Mouse (Mus musculus) liver, embryonic 13.5 days (tissue): ENCODE results near the gene Sh3kbp1. TPM values are rescaled to one million over a fixed set of nuclear protein-coding genes. Genes with fewer than 3 reads are reported as not detected.

Experiments
- ATAC-seq: fragments of 200-750 bp; cut with Nextera tagmentation; 2 replicates; pipeline ENCODE4 v1.8.0; 2017; ENCODE audit warnings: low read depth, mild to moderate bottlenecking, moderate number of reproducible peaks, moderate library complexity
- DNase-seq: peaks from one replicate; pipeline ENCODE4 v3.0.0; 2022
- H3K27ac ChIP-seq: fragments of 300-500 bp; sonication (generic); 2 replicates; pipeline ENCODE4 v1.5.1; 2015; ENCODE audit warnings: moderate library complexity, mild to moderate bottlenecking, inconsistent platforms
- H3K27me3 ChIP-seq: fragments of 300-500 bp; sonication (generic); 2 replicates; pipeline ENCODE4 v1.6.1; 2015; ENCODE audit warnings: mild to moderate bottlenecking, inconsistent platforms
- H3K36me3 ChIP-seq: fragments of 300-500 bp; sonication (generic); 2 replicates; pipeline ENCODE4 v1.6.1; 2015; ENCODE audit warnings: mild to moderate bottlenecking, inconsistent platforms
- H3K4me1 ChIP-seq: fragments of 300-500 bp; sonication (generic); replicated peaks from 2 replicates; pipeline ENCODE4 v1.6.1; 2015; ENCODE audit warnings: inconsistent platforms
- H3K4me2 ChIP-seq: fragments of 300-500 bp; sonication (generic); 2 replicates; pipeline ENCODE4 v1.6.1; 2015; ENCODE audit warnings: inconsistent platforms, mild to moderate bottlenecking, moderate library complexity
- H3K4me3 ChIP-seq: fragments of 300-500 bp; sonication (generic); replicated peaks from 2 replicates; pipeline ENCODE4 v1.5.1; 2015; ENCODE audit warnings: mild to moderate bottlenecking, inconsistent platforms
- H3K9ac ChIP-seq: fragments of 300-500 bp; sonication (generic); 2 replicates; pipeline ENCODE4 v1.6.1; 2015; ENCODE audit warnings: mild to moderate bottlenecking, inconsistent platforms
- H3K9me3 ChIP-seq: fragments of 300-500 bp; sonication (generic); replicated peaks from 2 replicates; pipeline ENCODE4 v1.6.1; 2016; ENCODE audit warnings: inconsistent platforms
- WGBS: fragments of 180-500 bp; shearing (Covaris S2); methylation state at CpG from one replicate; pipeline ENCODE4 v1.1.7; 2015; ENCODE audit not compliant: insufficient replicate concordance; 5-methylcytosine and 5-hydroxymethylcytosine counted together
- polyA plus RNA-seq: library from polyadenylated mRNA; unstranded; fragments of >200 nt; fragmentation: Nextera tagmentation; extraction: Ambion mirVana; gene quantifications from 2 replicates; pipeline ENCODE4 v1.2.1, GENCODE M21; 2015

Sh3kbp1 gene
- polyA plus RNA-seq, 1 experiment from 2014 or later: 10.7 TPM

DNA sequence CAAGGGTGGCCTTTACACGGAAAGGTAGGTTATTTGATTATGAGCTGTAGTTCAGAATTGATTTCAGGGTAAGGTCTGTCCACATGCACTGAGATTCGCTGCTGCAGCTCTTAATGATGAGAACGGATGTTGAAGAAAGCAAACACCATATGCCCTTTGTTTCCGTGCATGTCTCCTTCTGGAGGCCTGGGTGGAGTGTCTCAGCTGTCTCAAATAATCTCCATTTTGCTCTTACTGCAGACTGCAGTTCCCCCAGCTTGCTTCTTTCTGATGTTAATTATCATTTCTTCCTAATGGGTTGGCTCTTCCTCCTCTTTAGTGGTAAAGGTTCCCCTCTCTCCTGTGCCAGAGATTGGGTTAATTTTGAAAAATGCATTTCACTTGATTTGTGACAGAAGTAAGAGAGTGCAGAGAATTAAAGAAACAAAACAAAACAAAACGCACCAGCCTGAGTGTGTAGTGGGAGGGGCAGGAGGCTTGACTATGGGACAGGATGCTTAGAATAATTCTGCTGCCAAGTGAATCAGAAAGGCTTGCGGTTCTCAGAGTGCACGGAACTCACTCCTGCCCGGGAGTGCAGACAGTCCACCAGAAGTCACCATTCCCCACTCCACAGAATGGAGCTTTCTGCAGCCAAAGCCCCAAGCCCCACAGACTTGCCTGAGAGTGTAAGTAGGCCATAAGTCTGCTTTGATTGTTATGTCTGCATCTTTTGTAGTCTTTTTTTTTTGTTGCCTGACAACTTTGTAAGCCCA, 81.2 kb downstream of the Sh3kbp1 start:
- H3K9ac ChIP-seq: no peak overlapping the region
- no peak overlapping the region for H3K27ac ChIP-seq
- H3K36me3 ChIP-seq: no peaks in the 10 kb centered on the region
- H3K9me3 ChIP-seq: no peaks in the 10 kb centered on the region
- no peaks in the 10 kb centered on the region for H3K27me3 ChIP-seq
- 33% methylated on average over 8 of the region's 8 CpGs for WGBS
- no peak overlapping the region for H3K4me3 ChIP-seq
- peaks cover 20% of the 10 kb centered on the region for H3K4me1 ChIP-seq
- no peak overlapping the region for H3K4me2 ChIP-seq
- DNase-seq (no peak), ATAC-seq (no peak)

DNA sequence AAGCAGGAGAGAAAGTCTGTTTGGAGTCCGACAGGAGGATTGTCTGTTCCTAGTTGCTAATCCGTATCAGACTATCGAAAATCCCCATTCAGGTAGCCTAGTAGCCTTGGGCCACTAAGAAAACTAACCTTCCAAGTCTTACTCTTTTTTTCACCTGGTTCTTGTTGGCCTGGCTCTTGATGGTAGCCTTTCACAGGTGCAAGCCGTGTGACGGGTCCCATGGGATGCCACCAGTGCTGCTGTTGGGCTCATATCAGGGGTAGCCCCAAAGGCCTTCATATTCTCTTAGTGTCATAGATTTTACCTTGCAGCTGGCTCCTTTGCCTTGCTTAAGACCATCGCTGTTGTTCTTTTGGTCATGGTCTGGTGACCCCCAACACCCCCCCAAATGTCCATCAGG, 82.2 kb downstream of the Sh3kbp1 start:
- Histone ChIP-seq H3K27ac (no peak overlapping the region), H3K4me3 (no peak overlapping the region), H3K9me3 (no peaks in the 10 kb centered on the region), H3K9ac (no peak overlapping the region), H3K27me3 (no peaks in the 10 kb centered on the region), H3K36me3 (no peaks in the 10 kb centered on the region), H3K4me2 (no peak overlapping the region), H3K4me1 (peaks cover 22% of the 10 kb centered on the region)
- DNase-seq: no peak
- WGBS: 71% methylated on average over 6 of the region's 6 CpGs
- no peak for ATAC-seq

DNA sequence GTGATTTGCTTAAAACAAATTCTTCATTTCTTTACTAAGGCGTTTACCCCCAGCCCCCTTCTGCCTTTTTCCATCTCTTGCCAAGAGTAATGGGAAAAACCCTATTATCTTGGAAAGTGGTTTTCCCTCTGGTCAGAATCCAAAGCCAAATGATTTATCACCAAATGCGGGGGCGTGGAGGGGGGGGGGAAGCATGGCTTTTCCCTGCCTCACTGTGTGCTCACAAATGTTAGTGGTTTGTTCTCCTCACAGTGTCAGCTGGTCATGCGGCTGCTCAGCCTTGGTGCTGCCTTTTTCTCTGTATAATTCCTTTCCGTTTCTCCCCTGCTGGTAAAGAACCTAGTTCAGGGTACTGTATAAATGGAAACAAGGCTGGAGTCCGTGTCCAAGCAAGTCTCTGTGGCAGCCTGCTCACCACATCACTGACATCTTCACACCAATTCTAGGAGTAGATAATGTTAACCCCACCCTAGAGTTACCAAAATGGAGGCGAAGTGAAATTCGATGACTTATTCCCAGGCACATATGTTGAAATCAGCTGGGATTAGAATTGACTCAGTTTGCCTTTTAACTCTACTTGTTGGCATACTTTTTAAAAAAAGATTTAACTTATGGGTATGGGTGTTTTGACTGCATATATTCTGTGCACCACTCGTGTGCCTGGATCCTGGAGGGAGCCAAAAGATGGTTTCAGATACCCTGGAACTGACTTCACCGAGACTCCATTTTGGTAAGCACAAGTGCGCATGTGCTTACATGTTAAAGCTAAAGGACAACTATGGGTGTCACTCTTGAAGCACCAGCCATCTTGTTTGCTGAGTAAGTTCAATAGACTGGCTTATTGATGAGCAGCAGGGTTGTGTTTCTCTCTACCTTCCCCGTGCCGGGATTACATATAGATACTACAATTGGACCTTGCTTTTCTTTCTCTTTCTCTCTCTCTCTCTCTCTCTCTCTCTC, 84.3 kb downstream of the Sh3kbp1 start:
- 64% methylated on average over 13 of the region's 13 CpGs for WGBS
- Histone ChIP-seq H3K9me3 (no peaks in the 10 kb centered on the region), H3K9ac (no peak overlapping the region), H3K27me3 (no peaks in the 10 kb centered on the region), H3K27ac (no peak overlapping the region), H3K4me2 (no peak overlapping the region), H3K4me3 (no peak overlapping the region), H3K4me1 (peaks cover 22% of the 10 kb centered on the region), H3K36me3 (no peaks in the 10 kb centered on the region)
- no peak for DNase-seq
- ATAC-seq: no peak

DNA sequence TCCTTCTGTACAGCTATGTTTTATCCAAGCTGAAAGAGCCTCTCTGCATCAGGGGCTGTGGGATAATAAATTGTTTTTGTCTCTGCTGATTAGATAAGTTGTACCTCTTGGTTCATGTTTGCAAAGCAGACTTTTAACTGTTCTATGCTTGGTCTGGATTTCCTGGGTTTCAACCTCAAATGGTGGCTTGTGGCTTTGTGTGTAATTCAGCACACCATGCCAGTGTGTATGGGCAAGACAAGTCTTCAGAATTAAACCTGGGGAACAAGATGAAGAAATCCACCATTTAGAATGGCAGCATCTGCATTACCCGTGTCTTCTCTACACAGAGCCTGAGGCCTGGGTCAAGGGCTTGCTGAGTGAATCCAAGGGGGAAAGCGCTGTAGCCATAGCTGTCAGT, 86.1 kb downstream of the Sh3kbp1 start:
- Histone ChIP-seq H3K4me1 (peaks cover 22% of the 10 kb centered on the region), H3K4me3 (no peak overlapping the region), H3K27me3 (no peaks in the 10 kb centered on the region), H3K9ac (no peak overlapping the region), H3K4me2 (no peak overlapping the region), H3K9me3 (no peaks in the 10 kb centered on the region), H3K36me3 (no peaks in the 10 kb centered on the region), H3K27ac (no peak overlapping the region)
- DNase-seq (no peak), ATAC-seq (no peak)
- 51% methylated on average over 2 of the region's 2 CpGs for WGBS

DNA sequence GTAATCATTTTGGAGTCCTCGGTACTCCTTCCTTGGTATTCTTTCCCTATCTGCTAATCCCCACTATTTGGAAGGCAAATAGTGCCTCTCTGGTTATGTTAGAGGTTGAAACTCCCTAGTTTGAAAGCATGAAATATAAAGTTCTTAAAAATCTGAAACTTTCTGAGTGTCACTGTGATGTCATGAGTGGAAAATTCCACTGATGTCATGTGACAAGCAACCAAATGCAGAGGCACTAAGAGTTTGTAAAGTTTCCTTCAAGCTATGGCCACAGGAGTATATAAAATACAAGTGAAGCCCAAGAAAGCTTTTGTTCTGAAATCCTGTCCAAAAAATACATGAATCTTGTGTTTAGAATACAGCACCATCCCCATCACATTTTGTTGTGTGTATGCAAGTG, 94.3 kb downstream of the Sh3kbp1 start:
- Histone ChIP-seq H3K27ac (no peak overlapping the region), H3K4me3 (no peak overlapping the region), H3K4me1 (no peaks in the 10 kb centered on the region), H3K9me3 (no peaks in the 10 kb centered on the region), H3K27me3 (peaks cover 6% of the 10 kb centered on the region; the same call in 1 of the 2 replicates), H3K9ac (no peak overlapping the region), H3K36me3 (no peaks in the 10 kb centered on the region), H3K4me2 (no peak overlapping the region)
- ATAC-seq: no peak
- DNase-seq: no peak
- 69% methylated on average over 1 of the region's 1 CpGs for WGBS

DNA sequence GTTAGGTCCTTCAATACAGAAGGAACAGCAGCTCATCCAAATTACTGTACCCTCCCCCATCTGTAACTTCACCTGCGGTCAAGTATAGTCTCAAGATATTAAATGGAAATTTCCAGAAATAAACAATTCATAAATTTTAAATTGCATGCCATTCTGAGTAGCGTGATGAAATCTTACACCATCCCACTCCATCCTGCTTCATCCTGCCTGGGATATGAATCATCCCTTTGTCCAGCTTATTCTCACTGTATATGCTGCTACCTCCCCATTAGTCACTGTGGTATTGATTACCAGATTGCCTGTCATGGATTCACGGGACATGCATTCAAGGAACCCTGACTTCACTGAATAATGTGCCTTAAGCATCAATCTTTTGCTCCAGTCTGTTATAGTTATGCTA, 104.3 kb downstream of the Sh3kbp1 start:
- Histone ChIP-seq H3K9ac (no peak overlapping the region), H3K36me3 (no peaks in the 10 kb centered on the region), H3K4me1 (peaks cover 3% of the 10 kb centered on the region; the same call in 1 of the 2 replicates), H3K4me2 (no peak overlapping the region), H3K27ac (no peak overlapping the region), H3K27me3 (no peaks in the 10 kb centered on the region), H3K4me3 (no peak overlapping the region), H3K9me3 (no peaks in the 10 kb centered on the region)
- ATAC-seq (no peak), DNase-seq (no peak)
- 68% methylated on average over 3 of the region's 3 CpGs for WGBS

DNA sequence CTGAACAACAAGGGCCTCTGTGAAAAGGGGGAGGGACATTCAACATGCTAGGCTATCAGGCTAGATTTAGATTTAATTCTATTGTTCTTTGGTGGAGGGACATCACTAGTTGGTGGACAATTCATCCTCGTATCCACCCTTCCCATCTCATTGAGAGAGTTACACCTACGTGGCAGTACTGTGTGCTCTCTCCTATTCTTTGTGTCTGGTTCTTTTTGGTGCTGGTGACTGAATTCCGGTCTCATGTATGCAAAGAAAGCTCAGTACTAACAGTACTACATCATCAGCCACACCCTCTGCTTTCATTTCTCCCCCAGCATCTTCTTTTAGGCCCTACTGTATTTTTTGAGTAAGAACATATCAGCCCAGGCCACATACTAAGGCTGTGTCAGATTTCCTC, 105.8 kb downstream of the Sh3kbp1 start:
- H3K4me1 ChIP-seq: peaks cover 3% of the 10 kb centered on the region; the same call in 1 of the 2 replicates
- H3K36me3 ChIP-seq: no peaks in the 10 kb centered on the region
- 61% methylated on average over 3 of the region's 3 CpGs for WGBS
- no peaks in the 10 kb centered on the region for H3K27me3 ChIP-seq
- H3K27ac ChIP-seq: no peak overlapping the region
- no peaks in the 10 kb centered on the region for H3K9me3 ChIP-seq
- no peak overlapping the region for H3K4me2 ChIP-seq
- no peak for DNase-seq
- no peak overlapping the region for H3K4me3 ChIP-seq
- ATAC-seq: no peak
- H3K9ac ChIP-seq: no peak overlapping the region

DNA sequence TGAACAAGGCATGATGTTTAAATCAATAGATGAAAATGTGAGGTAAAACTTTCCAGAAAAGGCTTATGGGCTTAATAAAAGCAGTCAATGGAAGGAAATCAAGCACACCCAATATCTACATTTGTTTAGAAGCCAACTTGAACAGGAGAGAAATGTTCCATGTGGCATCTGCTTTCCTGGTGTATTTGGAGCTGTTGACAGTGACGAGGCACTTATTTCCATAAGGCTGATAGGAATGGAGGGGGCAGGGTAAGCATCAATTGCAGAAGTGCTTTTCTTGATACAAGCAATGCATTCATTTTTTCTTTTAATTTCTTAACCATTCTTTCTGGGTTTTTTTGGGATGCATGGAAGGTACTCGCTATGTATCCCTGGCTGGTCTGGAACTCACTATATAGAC, 106.9 kb downstream of the Sh3kbp1 start:
- no peaks in the 10 kb centered on the region for H3K27me3 ChIP-seq
- no peak overlapping the region for H3K27ac ChIP-seq
- H3K4me2 ChIP-seq: no peak overlapping the region
- H3K4me1 ChIP-seq: peaks cover 3% of the 10 kb centered on the region; the same call in 1 of the 2 replicates
- no peak overlapping the region for H3K4me3 ChIP-seq
- H3K36me3 ChIP-seq: no peaks in the 10 kb centered on the region
- H3K9me3 ChIP-seq: no peaks in the 10 kb centered on the region
- ATAC-seq (no peak), DNase-seq (no peak)
- H3K9ac ChIP-seq: no peak overlapping the region
- WGBS: 74% methylated on average over 2 of the region's 2 CpGs

DNA sequence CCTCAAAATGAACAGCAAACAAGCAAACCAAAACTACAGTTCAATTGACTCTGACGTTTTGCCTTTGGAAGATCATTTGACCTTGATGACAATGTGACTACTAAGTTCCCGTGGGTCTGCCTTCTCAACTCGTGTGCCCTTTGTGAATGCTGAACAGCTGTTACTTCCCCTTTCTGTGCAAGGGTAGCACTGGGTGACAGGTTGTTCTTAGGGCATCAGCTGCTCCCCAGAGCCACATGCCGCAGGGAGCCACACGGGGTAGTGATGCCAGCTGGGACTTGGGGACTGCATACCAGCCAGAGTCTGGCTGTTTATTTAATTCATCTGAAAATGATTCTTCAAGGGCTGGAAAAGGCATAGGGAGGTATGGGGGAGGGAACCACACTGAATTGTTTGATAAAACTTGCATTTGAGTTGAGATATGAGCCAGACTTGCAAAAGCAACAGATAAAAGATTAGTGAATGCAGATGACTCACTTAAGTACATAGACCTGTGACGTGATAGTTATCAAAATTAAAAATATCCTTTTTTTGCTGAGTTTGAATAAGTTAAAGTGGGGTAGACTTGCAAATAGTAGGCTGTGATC, 108.5 kb downstream of the Sh3kbp1 start:
- no peak for DNase-seq
- WGBS: 33% methylated on average over 6 of the region's 6 CpGs

DNA sequence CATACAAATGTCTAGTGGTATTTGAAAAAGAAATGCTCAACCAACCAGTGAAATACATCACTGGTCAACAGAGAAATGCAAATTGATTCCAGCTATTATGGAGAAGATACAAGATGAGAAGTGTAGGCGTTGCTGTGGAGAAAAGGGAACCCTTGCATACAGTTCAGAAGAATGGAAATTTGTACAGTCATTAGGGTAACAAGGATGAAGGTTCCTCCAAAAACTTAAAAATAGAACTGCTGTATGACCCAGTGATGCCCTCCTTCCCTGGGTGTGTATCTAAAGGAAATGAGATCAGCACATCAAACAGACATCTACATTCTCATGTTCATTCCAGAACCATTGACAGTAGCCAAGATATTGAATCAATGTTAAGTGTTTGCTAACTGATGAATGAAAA, 110.3 kb downstream of the Sh3kbp1 start:
- peaks cover 3% of the 10 kb centered on the region; the same call in 1 of the 2 replicates for H3K4me1 ChIP-seq
- H3K4me2 ChIP-seq: no peak overlapping the region
- no peak for ATAC-seq
- no peaks in the 10 kb centered on the region for H3K27me3 ChIP-seq
- H3K27ac ChIP-seq: no peak overlapping the region
- H3K4me3 ChIP-seq: no peak overlapping the region
- WGBS: 57% methylated on average over 1 of the region's 1 CpGs
- H3K9me3 ChIP-seq: no peaks in the 10 kb centered on the region
- DNase-seq: no peak
- no peaks in the 10 kb centered on the region for H3K36me3 ChIP-seq
- no peak overlapping the region for H3K9ac ChIP-seq

More for the DNA sequence above, 108.5 kb downstream of the Sh3kbp1 start:
- Histone ChIP-seq H3K9me3 (no peaks in the 10 kb centered on the region), H3K27me3 (no peaks in the 10 kb centered on the region), H3K4me1 (peaks cover 3% of the 10 kb centered on the region; the same call in 1 of the 2 replicates), H3K36me3 (no peaks in the 10 kb centered on the region), H3K4me3 (no peak overlapping the region), H3K27ac (no peak overlapping the region), H3K9ac (no peak overlapping the region), H3K4me2 (no peak overlapping the region)
- ATAC-seq: no peak

DNA sequence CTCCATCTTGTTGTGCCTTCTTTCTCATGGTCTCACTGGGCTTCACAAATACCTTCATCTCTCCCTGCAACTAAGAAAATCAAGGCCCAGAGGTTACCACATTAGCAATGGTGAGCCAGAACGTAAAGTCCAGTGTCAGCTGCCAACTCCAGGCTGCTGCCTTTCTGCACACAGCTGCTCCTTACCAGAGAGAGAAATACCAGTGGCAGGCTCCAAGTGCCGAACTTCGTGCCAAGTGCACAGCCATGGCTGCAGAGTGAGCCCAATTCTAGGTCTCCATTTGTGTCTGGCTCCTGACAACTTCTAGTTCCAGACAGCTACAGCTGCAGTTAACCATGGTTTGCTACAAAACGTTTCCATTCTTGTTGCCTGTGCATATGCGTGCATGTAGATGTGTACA, 117.0 kb downstream of the Sh3kbp1 start:
- ATAC-seq (no peak), DNase-seq (no peak)
- Histone ChIP-seq H3K36me3 (no peaks in the 10 kb centered on the region), H3K9ac (no peak overlapping the region), H3K4me2 (no peak overlapping the region), H3K27me3 (no peaks in the 10 kb centered on the region), H3K9me3 (no peaks in the 10 kb centered on the region), H3K4me1 (no peaks in the 10 kb centered on the region), H3K27ac (no peak overlapping the region), H3K4me3 (no peak overlapping the region)
- WGBS: 59% methylated on average over 5 of the region's 5 CpGs
